Mouse (Mus musculus) frontal cortex, postnatal 10 days (tissue): ENCODE measurements at regions not wholly inside any gene's neighbourhood (a gene's known extent, or its start where the extent isn't known, plus 50 kb on each side); places are given as distances from the start of the nearest gene placed in this dataset.
"Not testable (repeated sequence)": the region's sequence is repeated elsewhere in the genome, so short reads cannot be mapped to it uniquely, and the experiment has no call there.

Experiments
- DNase-seq, 2 experiments: peaks; one replicate each; pipeline ENCODE4 v3.0.0; 2022; ENCODE audit warnings: low spot score in 2 of 2, mixed read lengths in 1 of 2

DNA sequence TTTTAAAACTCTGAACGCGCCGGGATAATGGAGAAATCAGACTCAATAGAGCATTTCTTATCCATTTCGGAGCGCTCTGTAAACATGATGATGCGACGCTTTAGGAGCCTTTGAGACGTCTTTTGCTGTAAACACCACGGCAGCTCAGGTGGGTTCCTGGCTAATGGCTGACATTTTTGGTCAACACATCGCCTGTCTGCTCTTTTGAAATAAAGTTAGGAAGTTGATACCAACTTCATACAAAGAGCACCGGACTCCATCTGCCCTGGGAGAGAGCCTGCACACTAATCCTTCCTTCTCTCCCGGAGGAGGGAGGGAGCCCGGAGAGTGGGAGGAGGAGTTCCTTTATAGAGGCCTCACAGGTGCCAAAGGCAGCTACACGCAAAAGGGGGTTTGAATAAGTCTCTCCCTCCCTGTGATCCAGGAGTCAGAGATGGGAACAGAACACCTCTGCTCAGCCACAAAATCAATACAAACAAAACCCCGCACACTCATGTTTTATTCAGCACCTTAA, 63.8 kb upstream of the Srsf6 start:
- no peak for DNase-seq

DNA sequence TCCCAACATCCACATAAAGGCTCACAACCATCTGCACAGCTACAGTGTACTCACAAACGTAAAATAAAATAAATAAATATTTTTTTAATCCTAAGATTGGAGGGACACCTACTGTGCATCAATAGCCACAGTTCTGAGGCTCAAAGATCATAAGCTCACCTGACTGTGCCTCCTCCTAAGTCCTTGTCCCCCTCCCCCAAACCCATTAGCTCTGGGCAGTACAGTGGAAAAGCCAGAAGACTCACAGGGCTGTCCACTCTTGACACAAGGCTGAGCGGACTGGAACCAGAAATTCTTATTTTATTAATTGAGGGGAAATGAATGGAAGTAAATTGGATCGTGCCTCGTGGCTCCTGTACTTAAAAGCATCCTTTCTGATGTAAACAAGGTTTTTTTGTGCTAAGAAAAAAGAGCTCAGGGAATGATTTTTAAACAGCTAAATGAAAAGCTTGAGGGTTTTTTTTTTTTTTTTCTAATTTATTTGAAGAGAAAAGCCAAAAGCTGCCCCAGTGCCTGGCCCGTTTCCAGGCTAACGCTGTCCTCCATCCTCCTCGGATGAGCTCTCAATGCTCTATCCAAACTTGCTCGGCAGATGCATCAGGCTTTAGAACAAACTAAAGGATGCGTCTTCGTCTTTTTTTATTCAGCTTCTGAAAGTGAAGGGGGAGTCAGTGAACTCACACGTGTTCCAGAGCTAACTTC, 64.6 kb upstream of the Srsf6 start:
- no peak for DNase-seq

DNA sequence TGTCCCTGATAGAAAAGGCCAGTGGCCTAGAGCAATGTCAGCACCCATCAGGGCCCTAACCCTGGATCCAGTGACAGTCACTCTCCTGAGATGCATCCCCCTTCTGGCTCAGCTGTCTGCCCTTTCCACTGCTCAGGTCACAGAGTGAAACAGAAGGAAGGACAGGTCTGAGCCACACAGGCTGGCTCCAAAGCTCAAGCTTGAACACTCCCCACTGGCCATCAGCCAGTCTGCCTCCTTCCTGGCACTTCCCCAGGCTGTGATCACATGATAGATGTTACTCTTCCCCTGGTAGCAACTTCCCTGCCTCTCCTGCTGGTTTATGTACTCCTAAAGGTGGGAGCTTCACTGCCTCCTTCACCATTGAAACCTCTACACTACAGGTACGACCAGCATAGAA, 66.8 kb upstream of the Srsf6 start:
- DNase-seq: no peak

DNA sequence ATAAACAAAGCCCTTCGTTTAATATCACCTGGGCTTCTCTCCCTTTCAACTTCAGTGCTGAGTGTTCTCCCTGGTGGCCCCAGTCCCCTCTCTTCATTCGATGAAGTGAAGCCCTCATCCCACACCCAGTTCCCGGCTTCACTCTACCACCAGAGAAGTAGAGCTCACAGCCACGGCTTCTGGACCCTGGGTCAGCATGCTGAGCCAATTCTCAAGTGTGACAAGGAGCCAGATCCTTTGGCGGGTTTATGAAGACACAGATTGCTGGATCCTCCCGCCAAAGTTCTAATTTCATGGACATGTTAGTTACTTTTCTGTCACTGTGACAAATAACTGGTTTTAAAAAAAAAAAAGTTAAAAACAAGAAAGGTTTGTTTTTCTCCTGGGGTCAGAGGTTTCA, 76.7 kb upstream of the Srsf6 start:
- DNase-seq: no peak

DNA sequence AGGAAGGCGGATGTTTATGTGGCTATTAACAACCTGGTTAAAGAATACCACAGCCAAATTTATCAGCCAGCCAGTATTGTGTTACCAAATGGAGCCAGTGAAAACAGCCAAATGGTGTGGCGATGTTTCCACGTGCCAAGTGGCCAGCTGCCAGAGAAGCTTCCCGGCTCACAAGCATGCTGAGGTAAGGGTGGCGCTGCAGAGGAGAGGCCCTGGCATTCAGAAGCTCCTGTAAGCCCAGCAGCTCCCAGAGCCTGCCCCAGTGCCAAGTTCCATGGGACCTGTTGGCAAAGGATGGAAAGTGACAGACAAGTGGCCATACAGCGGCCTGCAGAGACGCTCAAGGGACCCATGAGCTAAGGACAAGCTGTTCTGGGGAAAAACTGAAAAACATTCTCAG, 77.8 kb upstream of the Srsf6 start:
- DNase-seq: no peak

DNA sequence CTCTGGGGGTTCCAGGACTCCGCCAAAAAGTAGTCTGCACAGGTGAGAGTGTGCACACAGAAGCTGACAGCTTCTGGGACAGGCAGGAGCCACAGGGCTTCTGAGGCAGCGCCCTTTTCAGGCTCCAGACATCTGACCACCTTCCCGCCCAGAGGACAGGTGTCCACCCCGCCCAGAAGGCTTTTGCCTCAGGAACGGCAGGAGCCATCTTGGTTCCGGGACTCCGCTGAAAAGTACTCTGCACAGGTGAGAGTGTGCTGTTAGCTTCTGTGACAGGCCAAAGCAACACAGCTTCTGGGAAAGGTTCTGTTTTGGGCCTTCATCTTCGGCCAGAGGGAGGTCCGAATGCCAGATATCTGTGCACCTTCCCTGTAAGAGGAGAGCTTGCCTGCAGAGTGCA, 89.6 kb upstream of the Srsf6 start:
- DNase-seq: not testable (repeated sequence)

DNA sequence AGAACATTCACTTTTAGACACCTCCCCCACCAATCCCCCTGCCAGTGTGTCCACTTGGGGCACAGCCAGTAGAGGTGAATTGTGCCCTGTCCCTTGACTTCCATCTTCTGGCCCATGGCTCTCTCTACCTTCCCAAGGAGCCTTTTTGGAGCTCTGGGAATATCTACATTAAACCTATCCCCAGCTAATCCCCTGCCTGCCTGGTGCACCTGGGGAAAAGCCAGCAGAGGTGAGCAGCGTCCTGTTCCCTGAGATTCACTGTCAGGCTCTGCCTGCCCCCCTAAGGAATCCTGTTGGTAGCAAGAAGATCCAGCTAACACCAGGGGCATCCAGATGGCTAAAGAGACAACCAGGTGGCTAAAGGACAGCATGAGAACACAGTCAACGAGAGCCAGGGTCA, 93.6 kb upstream of the Srsf6 start:
- no peak for DNase-seq

DNA sequence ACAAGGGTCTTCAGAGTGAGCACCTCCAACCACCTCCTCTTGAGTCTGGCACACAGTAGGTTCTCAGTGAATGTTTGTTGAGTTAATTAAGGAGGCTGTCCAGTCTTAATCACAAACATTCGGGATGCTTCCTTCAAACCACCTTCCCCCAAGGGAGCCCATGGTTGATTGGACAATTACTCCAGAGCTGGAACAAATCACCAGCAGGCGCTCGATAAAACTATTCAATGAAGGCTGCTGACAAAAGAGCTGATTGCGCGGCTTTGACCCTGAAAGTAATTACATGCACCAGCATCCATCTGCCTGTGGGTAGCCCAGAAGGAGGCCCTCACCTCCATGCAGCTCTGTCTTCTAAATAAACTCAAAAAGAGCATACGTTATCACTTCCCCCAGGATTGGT, 97.6 kb upstream of the Srsf6 start:
- DNase-seq: no peak

DNA sequence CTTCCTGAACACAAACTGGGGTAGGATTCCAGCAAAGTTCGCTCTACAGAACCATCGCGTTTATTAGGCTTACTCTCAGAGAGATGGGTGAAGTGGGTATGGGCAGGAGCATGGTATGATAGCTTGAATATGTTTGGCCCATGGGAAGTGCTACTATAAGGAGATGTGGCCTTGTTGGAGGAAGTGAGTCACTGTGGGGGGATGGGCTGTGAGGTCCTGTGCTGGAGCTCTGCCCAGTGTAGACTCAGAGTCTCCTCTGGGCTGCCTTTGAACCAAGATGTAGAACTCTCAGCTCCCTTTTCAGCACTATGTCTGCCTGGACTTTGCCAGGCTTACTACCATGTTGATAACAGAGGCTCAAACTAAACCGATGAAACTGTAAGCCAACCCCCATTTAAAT, 112.5 kb upstream of the Srsf6 start:
- no peak for DNase-seq

DNA sequence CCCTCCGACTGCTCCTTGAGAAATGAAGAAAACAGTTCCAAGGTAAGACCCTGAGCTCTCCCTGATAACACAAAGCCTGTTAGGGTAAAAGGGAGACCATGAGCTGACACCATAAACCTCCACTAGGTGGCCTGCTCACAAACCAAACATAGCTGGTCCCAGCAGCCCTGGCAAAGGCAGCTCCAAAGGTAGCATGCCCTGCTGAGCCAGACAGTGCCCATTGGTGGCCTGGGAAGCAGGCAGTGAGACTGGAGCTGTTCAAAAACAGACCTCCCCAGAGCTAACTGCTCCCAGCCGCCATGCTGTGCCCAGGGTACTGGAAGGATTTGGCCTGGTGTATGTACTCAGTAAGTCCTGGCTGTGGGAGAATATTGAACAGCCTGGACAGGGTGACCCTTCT, 117.1 kb upstream of the Srsf6 start:
- DNase-seq: peak in 1 of 2 experiments; percentile 16

DNA sequence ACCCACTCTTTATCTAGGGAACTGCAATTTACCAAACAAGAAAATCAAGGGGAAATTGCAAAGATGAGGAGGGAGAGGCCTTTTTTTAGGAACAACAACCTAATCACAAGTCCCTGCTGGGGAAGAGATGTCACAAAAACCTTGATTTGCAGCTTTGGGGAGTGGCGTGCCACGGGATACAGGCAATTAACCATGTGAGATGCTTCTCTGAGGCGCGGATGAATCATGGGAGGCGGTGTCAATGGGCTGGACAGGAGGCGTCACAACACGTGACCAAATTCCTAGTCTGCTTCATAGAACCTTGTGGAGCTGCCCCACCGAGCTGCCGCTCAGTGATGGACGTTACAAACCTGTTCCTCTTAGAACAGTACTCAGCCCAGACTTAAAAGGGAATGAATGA, 123.6 kb upstream of the Srsf6 start:
- no peak for DNase-seq

DNA sequence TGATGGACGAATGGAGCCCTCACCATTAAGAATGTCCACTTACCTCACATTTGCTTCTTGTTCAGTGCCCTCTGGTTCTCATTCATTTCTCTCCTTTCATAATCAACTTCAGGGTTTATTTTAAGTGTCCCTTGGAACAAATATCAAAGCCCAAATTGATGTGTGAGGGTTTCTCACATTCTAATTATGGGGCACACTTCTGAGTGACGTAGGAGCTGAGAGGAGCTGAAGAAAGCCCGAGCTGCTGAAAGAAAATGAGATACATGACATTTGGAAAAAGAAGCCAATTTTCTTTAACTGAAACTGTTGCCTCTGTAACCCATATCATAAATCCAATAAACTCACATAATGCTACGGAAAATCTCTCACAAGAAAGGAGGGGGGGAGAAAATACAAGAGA, 134.8 kb upstream of the Srsf6 start:
- no peak for DNase-seq

DNA sequence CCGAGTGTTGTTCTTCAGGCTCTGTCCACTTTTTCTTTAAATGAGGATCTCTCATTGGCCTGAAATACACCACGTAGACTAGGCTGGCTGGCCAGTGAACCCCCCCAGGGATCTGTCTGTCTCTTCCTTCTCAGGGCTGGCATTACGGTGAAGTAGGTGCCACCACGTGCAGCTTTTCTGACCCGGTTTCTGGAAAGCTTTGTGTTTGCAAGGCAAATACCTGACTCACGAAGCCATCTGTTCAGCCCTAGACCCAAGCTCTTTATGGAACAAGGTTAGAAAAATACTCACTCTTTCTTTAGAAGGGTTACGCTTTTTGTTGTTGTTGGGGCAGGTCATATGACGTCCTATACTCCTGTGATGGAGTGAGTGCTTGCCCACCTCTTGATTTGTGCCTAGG, 133.3 kb upstream of the Ptprt start:
- DNase-seq: no peak

DNA sequence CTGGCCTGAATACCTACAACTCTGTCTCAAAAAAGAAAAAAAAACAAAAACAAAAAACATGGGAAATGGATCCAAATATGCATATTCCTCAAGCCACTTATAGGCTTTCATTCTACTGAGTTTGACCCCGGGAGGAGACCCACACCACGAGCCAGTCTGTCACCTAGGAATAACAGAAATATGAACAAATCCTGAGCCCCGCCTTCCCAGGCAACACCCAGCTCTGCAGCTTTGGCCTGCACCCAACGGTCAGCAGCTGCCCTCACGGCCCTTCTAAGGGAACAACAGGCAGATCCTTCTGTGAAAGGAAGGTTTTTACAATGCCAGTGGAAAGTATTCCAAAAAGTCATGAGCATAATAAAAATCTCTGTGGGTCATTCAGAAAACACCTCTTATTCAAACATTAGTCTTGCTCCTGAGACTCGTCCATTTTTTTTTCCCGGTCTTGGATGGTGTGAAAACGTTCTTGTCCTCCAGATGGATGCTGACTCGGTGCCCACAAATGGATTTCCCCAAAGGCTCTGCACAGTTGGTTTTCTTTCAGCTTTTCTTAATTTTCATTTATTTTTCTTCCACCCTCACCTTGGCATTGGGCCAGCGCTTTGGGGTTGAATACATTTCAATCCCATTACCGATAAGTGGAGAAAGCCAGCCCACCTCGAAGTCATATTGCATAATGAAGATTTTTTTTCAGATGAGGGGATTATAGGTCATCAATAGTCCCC, 130.6 kb upstream of the Ptprt start:
- DNase-seq: peak in 1 of 2 experiments; percentile 16

DNA sequence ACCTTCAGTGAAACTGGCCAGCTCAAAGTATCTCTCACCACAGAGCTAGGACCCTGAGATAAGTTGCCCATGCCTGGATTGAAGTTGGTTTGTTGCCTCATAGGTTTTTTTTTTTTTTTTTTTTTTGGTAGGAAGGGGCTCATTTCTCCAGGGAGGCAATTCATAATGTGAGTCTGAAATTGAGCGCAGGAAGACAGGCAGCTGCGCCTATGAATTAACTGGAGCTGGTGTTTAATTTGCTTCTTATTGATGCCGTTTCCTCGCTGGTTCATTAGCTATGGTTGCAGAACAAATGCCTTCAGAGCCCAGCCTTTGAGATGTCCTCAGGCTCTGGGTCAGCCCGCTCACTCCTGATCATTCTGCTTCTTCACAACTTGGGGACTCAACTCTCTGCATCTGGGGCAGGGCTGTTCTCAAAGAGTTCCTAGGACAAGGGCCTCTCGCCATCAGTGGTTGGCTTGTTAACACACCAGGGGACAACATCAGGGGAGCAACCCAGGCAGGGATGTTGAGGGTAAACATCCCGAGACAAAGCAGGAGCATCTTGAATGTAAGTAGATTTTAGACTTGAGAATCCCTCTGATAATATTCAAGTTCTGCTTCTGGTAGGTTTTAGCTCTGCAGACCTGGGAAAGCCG, 123.3 kb upstream of the Ptprt start:
- DNase-seq: no peak

DNA sequence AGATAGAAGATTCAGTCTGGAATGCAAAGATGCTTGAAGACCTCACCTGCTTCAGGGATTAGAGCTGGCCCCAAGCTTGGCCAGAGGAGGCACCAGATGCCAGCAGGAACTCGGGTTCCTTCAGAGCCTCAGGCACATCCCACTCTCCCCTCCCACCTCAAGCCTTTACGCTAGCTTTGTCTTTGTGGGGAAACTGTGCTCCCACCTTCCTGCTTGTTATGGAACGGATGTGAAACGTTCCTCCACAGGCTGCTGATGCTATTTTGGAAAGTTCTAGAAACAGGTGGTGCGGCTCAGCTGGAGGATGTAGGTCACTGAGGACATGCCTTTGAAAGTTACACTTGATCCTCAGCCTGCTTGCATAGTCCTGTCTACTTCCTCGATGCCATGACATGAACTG, 120.7 kb upstream of the Ptprt start:
- DNase-seq: no peak

DNA sequence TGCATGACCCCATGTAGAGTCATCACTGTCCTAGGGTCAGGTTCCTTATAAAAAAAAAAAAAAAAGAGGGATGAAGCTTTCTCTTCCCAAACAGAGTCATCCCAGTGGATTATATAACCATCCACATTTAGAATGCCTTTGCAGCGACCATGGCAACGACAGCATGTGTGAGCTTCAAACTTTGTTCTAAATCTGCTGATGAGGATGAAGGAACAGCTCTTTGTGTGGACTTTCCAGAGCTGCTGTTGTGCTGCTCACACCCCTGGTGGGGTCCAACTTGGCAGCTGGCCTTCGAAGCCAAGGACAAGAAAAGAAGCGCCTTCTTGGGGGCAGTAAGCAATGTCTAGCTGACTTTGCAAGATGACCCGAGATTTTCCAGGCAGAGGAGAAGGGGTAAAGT, 115.6 kb upstream of the Ptprt start:
- DNase-seq: peak; percentile 18 to 26

DNA sequence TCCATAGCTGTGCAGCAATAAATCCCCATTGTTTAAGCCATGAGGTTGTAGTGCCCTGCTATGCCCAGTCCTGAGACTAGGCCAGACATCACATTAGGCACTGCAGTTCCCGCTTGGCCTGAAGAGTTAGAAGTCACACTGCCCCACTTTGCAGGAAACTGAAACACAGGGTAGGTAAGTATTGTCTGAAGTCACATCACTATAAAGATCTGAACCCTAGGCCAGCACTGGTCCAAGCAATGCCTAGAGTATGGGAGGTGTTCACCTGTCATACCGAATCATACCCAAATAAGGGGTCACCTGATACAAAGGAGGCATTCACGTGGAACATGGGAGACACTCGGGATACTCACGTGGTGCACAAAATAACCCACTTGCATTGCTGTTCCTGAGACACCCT, 111.6 kb upstream of the Ptprt start:
- no peak for DNase-seq

DNA sequence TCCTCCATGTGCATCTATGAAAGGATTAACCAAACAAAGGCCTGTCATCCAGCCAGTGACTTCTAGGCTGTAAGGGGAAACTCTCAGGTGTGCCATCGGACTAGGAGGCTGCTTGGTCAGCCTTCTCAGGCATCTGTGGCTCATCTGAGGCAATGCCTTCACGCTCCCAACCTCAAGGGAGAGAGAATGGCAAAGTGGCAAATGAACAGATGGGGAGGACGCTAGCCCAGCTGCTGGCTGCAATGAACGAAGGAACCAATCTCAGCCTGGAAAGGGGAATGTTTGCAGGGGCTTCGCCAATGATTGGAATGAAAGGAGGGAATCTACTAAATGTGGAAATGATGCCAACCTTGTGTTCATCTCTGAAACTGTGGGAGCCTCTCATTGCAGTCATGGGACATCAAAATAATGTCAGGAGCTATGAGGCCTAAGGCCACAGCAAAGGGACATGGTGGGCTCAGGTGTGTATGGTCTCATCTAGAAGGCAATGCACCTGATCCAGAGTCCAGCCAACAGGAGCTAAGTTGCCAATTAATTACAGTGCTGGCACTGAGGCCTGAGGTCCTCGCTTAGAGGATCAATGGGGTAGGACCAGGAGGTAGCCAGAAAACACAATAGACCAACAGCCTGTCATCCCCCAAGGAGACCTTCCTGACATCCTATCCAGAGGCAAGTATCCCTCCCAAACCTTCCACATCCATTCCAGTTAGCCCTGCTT, 108.9 kb upstream of the Ptprt start:
- no peak for DNase-seq

DNA sequence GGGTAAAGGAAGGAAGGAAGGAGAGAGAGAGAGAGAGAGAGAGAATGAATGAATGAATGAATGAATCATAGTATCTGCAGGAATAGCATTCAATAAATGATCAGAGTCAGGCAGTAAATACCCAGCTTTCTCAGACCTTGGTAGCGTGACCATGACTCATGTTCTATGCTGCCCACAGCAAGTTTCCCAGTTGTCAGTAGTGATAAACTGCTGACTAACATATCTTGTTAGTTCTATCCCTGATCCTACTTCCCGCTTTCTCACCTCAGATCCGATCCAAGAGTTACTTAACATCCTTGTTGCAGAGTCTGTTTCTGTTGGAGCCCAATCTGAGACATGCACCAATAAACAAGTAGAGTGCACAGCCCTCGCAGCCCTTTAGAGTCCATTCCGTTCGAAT, 103.1 kb upstream of the Ptprt start:
- DNase-seq: no peak

DNA sequence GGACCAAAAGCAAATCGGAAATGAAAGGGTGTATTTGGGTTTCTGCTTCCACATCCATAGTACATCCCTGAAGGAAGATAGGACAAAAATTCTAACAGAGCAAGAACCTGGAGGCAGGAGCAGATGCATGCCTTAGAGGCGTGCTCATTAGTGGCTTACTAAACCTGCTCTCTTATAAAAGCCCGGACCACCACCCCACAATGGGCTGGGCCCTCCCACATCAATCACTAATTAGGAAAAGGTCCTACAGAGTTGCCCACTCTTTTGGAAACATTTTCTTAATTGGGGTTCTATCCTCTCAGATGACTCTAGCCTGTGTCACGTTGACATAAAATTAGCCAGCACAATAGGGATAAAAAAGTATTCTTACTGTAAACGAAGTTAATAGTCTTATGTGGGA, 79.6 kb upstream of the Ptprt start:
- DNase-seq: no peak

DNA sequence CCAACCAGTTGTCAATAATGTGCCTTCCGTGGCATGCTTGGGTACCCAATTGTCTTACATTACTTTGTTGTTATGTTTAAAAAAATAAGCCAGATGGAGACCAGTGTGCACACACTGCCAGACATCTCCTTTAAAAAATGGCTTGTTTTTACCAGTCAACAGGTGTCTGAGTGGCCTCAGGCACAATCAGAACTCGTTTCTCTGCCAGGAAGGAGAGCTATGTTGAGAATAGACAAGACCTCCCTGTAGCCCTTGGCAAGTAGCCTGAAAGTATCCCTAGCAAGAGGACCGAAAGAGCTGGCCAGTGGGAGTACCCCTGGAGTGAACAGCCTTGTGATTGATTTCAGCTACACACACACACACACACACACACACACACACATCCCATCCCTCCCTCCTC, 74.8 kb upstream of the Ptprt start:
- no peak for DNase-seq
